Mouse (Mus musculus) left cerebral cortex, postnatal 14 days (tissue): ENCODE data around the gene Gzmk. TPM values are rescaled to one million over a fixed set of nuclear protein-coding genes. Genes with fewer than 3 reads are reported as not detected.

Experiments used
- DNase-seq, 2 experiments: peaks; one replicate each; pipeline ENCODE4 v3.0.0; 2021 to 2022; ENCODE audit warnings: low spot score in 2 of 2, mixed read lengths in 1 of 2
- intact Hi-C: fragments of 180-260 bp; cut with DNase I; formaldehyde crosslinking; loops from one replicate; pipeline ENCODE4 v1.15.1; 2025
- total RNA-seq, 2 experiments: library from RNA; stranded (reverse); gene quantifications; 2 replicates each; pipeline ENCODE4 v1.2.3; 2021

Gzmk gene
- total RNA-seq, 2 experiments from 2014 or later: not detected

- no peak for DNase-seq
- intact Hi-C loops: no loop called here
Measured at GRCm38 (mm10) chr13:113211345-113211744, 14.4 kb downstream of the Gzmk start.

- no peak for DNase-seq
- intact Hi-C loops: no loop called here
Measured at GRCm38 (mm10) chr13:113209624-113210023, 16.1 kb downstream of the Gzmk start, which contains the start of gene Esm1. Gene Esm1, plus strand, starts transcription at chr13:113209659.

GRCm38 (mm10) chr13:113205346-113205745 is 20.4 kb downstream of the Gzmk start:
- no peak for DNase-seq
- intact Hi-C loops: no loop called here

- no peak for DNase-seq
- intact Hi-C loops: no loop called here
Measured at GRCm38 (mm10) chr13:113203146-113203545, 22.6 kb downstream of the Gzmk start.

GRCm38 (mm10) chr13:113202184-113202583 is 23.5 kb downstream of the Gzmk start:
- no peak for DNase-seq
- intact Hi-C loops: no loop called here

GRCm38 (mm10) chr13:113201631-113202030 is 24.1 kb downstream of the Gzmk start:
- DNase-seq: no peak
- intact Hi-C loops: no loop called here

- DNase-seq: no peak
- intact Hi-C loops: no loop called here
Measured at GRCm38 (mm10) chr13:113200726-113201125, 25.0 kb downstream of the Gzmk start.

GRCm38 (mm10) chr13:113199331-113199730 is 26.4 kb downstream of the Gzmk start:
- DNase-seq: no peak
- intact Hi-C loops: no loop called here

GRCm38 (mm10) chr13:113197872-113198502 is 27.7 kb downstream of the Gzmk start:
- intact Hi-C loops: no loop called here
- no peak for DNase-seq

GRCm38 (mm10) chr13:113196808-113197674 is 28.7 kb downstream of the Gzmk start:
- no peak for DNase-seq
- intact Hi-C loops: no loop called here

- no peak for DNase-seq
- intact Hi-C loops: no loop called here
Measured at GRCm38 (mm10) chr13:113183720-113184119, 42.0 kb downstream of the Gzmk start.

GRCm38 (mm10) chr13:113183310-113183709 is 42.4 kb downstream of the Gzmk start:
- intact Hi-C loops: no loop called here
- DNase-seq: no peak

GRCm38 (mm10) chr13:113174162-113174561 is 51.5 kb downstream of the Gzmk start:
- peak; percentile 6 to 38 for DNase-seq
- intact Hi-C loops: no loop called here

GRCm38 (mm10) chr13:113170256-113170655 is 55.5 kb downstream of the Gzmk start:
- intact Hi-C loops: no loop called here
- DNase-seq: no peak

- intact Hi-C loops: no loop called here
- no peak for DNase-seq
Measured at GRCm38 (mm10) chr13:113168018-113168534, 57.6 kb downstream of the Gzmk start.

- intact Hi-C loops: no loop called here
Measured at GRCm38 (mm10) chr13:113164252-113165005, 61.3 kb downstream of the Gzmk start.

GRCm38 (mm10) chr13:113151556-113151955 is 74.2 kb downstream of the Gzmk start:
- no peak for DNase-seq
- intact Hi-C loops: no loop called here

More at GRCm38 (mm10) chr13:113164252-113165005, 61.3 kb downstream of the Gzmk start:
- no peak for DNase-seq

- no peak for DNase-seq
- intact Hi-C loops: loop anchor here (2.0 kb wide), 2 partner anchors 85 to 93 kb away; partner anchors contain the start of gene Gpx8
Measured at GRCm38 (mm10) chr13:113139597-113139996, 86.1 kb downstream of the Gzmk start.

GRCm38 (mm10) chr13:113129974-113130373 is 95.7 kb downstream of the Gzmk start:
- intact Hi-C loops: no loop called here
- DNase-seq: peak; percentile 15 to 67
